Mouse (Mus musculus) yolk sac, embryonic 10.5 days (tissue): ENCODE results near the gene Evi2b.

ENCODE experiments used
- DNase-seq: peaks from one replicate; pipeline ENCODE4 v3.0.0-alpha.2; 2017; ENCODE audit warnings: low spot score

The Evi2b gene

GRCm38 (mm10) chr11:79521930-79522329, 1.6 kb downstream of the Evi2b start:
- DNase-seq: no peak

DNA sequence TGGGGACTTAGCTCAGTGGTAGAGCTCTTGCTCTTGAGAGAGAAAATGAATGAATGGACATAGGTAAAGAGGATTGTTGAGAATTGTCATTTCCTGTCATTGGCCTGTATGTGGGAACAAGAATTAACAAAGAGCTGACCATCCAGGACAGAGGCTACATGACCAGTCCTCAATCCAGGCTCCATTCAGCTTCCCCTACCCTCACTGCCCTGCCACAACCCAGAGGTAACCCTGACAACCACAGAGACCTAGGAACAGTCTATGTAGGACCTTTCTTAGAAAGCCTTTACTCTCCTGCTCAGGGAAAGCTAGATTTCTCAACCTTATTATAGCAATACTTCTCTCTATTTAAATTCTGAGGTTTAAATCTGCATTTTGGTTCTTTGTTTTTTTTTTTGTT, 2.8 kb downstream of the Evi2b start:
- no peak for DNase-seq

DNA sequence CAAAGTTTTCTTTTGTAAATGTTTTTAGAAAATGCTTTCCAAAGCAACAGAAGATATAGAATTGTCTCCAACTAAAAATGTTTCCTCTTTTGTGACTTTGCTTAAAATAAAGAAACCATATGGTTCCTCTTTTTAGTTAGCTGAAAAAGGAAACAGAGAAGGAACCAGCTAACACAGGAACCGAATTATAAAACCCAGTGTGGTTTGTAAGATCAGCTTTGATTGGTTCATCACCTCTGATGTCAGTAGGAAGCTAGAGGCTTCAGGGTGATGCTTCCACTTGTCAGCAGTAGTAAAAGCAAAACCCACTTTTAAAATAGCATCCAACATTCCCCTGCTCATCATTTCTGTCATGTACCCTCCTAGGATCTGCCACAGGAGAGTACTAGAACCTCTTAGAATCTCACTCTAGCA, 3.7 kb downstream of the Evi2b start:
- no peak for DNase-seq

GRCm38 (mm10) chr11:79519299-79519698, 4.3 kb downstream of the Evi2b start:
- DNase-seq: no peak

- DNase-seq: no peak
Measured at GRCm38 (mm10) chr11:79515798-79516197, 7.8 kb downstream of the Evi2b start.

DNA sequence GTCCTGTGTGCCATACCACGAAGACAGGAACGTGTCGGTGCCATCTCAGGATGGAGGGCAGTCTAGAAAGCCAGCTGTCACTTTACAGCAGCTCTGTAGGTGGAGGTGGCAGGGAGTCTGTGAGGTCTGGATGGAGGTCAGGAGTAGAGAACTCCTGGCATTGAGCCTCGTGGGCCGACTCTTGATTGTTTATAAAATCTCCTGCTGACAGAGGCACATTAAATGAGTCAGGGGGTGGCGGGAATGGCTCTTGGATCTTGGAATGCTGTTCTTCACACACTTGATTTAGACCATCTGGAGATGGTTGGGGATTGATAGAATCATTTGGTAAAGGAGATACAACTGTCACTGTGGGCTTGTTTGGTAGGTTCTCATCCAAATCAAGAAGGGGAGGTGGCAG, 8.2 kb downstream of the Evi2b start:
- no peak for DNase-seq

DNA sequence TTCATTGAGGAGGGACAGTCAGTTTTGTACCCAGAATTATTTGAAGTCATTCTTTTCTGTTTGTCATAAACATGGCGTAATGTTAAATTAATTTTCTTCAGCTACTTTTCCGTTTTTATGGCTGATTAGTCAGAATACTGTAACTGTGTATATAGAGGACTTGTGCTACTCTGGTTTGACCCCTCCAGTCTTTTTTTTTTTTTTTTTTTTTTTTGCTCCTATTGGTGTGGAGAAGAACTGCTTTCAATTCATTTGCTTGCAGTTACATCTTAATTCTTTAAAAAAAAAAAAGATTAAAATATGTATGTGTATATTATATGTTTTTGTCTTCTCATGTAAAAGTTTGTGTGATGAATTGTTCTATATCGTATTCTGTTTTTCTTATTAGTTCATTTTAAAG, 11.6 kb downstream of the Evi2b start:
- no peak for DNase-seq

GRCm38 (mm10) chr11:79504506-79504905, 19.1 kb downstream of the Evi2b start:
- no peak for DNase-seq

DNA sequence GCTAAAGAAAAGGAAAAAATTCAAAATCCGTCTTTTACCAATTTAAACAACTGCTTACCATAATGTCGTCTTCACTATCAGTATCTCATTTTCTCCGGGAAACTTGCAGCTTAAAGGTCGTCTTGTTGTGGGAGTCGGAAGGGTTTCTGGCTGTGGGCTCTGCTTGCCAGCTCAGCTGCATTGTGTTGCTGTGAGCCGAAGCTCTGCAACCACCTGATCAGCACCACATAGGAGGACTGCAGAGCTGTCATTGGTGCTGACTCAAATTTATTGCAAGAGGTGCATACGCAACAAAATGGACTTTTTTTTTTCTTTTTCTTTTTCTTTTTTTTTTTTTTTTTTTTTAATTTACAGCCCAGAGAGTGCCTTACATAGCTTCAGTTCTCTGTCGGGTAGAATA, 19.7 kb downstream of the Evi2b start, which contains the start of gene Omg:
Gene Omg, minus strand, starts transcription at position 240 of the 400 bp plus-strand sequence.
- DNase-seq: no peak

GRCm38 (mm10) chr11:79502917-79503316, 20.6 kb downstream of the Evi2b start:
- no peak for DNase-seq

DNA sequence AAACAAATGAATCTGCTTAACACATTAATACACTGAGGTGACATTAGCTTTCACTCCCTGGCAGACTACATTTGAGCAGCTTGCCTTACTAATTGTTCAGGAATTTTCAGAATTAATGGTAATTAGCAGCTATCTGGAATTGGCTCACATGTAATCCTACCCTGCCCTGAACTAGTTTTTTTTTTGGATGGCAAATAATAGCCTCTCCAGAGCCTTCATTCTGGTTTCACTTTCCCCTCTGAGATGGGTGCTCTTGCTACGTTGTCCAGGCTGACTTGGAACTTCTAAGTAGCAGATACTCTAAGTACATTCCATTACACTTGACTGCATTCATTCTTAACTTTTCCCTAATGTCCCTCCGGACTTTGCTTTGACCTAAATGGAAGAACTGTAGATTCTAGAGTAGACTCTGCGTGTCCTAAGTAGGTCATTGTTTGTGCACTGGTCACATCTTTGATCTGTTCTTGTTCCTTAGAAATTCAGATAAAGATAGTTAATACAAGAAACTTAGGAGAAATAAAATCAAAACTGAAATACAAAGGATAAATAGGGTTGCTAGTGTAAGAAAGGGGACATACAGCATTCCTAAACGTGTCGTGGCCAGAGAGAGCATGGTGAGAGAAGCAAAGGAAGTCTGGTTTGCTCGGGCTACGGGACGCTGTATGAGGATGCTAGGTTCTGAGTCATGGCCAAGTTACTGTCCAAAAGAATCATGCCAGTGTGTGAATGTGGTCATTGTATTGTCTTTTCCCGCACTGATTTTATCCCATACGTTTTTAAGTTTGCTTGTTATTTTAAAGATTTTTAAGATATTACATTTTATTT, 28.4 kb downstream of the Evi2b start:
- no peak for DNase-seq

GRCm38 (mm10) chr11:79484721-79485120, 38.8 kb downstream of the Evi2b start:
- DNase-seq: no peak

GRCm38 (mm10) chr11:79483876-79484528, 39.6 kb downstream of the Evi2b start:
- no peak for DNase-seq

GRCm38 (mm10) chr11:79483392-79483791, 40.2 kb downstream of the Evi2b start:
- no peak for DNase-seq

DNA sequence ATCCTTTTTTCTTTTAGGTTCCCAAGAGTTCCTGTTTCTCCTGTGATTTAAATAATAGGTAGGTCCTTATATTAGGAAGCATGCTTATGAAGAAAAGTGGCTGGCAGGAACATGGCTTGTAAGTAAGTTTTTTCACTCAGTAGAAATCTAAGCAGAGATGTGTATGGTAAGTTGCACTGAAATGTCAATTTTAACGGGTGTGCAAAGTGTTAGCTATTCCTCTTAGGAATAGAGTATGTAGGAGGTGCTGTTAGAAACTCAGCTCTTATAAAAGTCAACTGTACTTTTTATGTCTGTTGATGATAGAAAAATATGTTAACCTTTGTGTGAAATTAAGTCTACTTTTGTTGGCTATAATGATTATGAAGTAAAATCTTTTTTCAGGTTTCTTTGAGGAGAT, 55.5 kb downstream of the Evi2b start:
- DNase-seq: no peak
